Mouse (Mus musculus) hematopoietic stem cell, adult 5-6 weeks (primary cell): Measurements from ENCODE around the gene Cdh10. TPM values are rescaled to one million over a fixed set of nuclear protein-coding genes. Genes with fewer than 3 reads are reported as not detected.

Experiments used
- ATAC-seq, 2 experiments: fragments of 125-278 bp in 1 of 2; replicated peaks in 1 of 2; 2 replicates each; pipeline ENCODE4 v1.8.0; 2016 to 2017; ENCODE audit warnings: inconsistent platforms in 2 of 2, mild to moderate bottlenecking in 2 of 2, moderate number of reproducible peaks in 2 of 2, low read depth in 1 of 2, moderate TSS enrichment in 1 of 2; ENCODE audit not compliant: low FRiP score in 2 of 2, poor library complexity in 2 of 2, severe bottlenecking in 2 of 2, insufficient read depth in 1 of 2, low TSS enrichment in 1 of 2
- total RNA-seq: library from RNA; stranded (forward); fragments of 172-1452, 232-1000 nt; gene quantifications from 2 replicates; pipeline ENCODE4 v1.2.3, GENCODE M21; 2017

The Cdh10 gene
- not detected in 2 replicates for total RNA-seq

DNA sequence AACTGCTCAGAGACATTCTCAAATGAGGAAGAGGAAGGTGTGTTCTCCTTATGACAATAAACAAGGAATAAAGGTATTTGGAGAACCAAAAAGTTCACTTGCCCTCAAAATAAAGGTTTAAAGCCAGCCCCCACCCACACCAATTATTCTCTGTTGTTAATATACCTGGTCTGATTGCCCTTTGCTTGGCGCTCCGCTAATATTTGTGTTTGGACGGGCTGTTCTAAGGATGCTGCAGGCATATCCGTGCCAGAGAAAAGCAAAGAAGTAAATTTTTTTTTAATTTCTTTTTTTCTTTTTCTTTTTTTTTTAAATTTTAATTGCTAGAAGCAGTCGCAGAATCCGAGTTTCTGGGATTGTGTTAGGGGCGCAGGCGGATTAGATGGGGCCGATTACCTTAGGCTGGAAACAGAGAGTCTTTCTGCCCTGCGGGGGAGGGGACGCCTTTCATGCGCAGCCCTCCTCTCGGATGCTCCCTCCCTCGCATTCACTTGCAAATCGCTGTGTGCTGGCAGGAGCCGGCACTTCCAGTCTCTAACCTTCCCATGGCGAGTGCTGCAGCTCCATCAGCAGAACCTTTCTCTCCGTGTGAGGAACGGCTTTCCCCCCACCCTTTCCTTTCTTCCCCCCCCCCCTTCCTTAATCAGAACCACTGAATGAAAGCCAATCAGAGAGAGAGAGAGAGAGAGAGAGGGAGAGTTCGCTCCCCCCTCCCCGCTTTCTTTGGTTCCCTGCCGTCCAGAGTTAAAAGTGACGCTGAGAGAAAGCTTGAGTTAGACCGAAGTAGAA, at the start of gene Cdh10:
Cdh10 (plus strand) TSS at position 763 of the 789 bp plus-strand sequence.
- ATAC-seq: no peak

DNA sequence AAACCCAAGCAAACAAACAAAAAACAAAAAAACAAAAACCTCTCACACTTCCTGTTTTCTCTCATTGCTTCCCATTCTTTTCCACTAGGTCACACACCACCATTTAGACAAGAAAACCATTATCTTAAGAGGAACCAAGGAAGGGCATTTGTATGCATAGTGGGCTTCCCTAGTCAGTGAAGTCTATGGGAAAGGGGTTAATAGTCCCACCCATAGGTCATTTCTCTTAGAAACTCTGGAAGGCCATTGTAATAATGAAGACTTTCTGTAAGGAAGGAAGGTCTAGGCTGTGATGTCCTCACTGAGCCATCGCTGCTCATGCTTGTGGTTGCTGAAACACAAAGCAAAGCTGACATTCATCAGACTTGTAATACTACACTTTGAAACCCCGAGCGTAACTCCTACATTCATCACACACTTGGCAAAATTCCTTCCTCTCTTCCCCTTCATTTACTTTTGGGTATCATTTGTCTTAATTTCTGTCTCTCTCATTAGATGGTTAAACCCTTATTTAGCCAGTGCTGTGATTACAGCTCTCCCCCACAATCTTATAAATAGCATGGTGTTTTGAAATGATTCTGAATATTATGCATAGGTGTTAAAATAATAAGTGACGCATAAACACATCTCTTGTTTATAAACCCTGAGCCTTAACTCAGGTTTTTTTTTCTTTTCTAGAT, 9.5 kb upstream of the Cdh10 start:
- no peak for ATAC-seq

- ATAC-seq: no peak
Observed at GRCm38 (mm10) chr15:18817707-18818106, 1.0 kb upstream of the Cdh10 start.

GRCm38 (mm10) chr15:18820226-18820625, 1.5 kb downstream of the Cdh10 start:
- no peak for ATAC-seq

DNA sequence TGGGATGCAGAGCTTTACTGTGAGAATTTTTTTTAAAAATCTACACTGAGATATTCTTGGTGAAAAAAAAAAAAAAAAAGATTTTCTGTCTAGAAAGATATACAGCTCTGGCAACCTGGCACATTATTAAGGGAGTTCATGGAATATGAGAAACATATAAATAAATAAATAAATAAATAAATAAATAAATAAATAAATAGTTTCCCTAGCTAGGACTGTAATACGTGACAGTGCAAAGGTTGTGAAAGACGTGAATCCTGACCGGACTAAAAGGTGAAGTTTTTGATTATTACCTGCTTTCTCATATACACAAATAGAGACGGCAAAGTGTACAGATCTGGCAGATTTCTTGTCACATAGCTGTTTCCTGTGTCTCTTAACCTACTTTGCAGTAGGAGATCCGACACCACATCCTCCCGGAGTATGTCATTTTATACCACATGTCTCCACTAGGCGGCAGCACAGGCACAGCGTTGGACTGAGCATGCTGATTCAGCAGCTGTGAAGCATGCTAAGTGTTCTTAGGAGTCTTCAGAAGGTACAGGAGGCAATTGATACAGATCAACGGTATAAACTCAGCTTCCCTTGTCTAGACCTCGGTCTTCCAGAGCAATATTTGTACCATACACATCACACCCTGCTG, 2.5 kb downstream of the Cdh10 start:
- peak; percentile 87 to 93 for ATAC-seq

DNA sequence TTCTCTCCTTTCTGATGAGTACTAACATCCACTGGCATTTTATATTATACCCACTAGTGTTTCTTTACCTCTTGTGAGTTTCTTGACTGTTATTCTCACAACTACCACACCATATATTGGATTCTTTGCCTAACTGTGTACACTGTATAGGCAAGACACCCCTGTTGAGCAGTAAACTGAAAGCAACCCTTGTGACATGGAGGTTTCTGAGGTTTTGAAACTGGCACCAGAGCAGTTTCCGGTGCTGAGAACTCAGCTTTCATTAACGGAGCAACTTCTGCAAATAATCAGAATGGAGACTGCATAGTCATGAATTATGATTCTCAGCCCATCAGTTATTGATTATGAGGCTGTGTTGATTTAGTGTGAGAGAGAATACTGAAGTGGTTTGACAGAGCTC, 4.7 kb downstream of the Cdh10 start:
- peak; percentile 89 for ATAC-seq

- peak; percentile 48 to 80; a peak in 2 of 4 replicates for ATAC-seq
Observed at GRCm38 (mm10) chr15:18832263-18832662, 13.5 kb downstream of the Cdh10 start.

DNA sequence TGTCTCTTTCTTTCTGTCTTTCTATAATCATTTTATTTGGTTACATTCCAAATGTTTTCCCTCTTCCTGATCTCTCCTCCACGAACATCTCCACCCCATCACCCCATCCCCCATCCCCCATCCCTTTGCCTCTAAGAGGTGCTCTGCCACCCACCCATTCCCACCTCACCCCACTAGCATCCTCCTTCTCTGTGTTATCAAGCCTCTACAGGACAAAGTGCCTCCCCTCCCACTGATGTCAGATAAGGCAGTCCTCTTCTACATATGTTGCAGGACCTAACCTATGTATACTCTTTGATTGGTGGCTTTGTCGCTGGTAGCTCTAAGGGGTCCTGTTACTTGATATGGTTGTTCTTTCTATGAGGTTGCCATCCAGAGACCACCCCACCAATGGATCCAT, 23.0 kb downstream of the Cdh10 start:
- no peak for ATAC-seq

- no peak for ATAC-seq
Observed at GRCm38 (mm10) chr15:18844807-18845206, 26.1 kb downstream of the Cdh10 start.

GRCm38 (mm10) chr15:18850497-18850896, 31.8 kb downstream of the Cdh10 start:
- no peak for ATAC-seq

DNA sequence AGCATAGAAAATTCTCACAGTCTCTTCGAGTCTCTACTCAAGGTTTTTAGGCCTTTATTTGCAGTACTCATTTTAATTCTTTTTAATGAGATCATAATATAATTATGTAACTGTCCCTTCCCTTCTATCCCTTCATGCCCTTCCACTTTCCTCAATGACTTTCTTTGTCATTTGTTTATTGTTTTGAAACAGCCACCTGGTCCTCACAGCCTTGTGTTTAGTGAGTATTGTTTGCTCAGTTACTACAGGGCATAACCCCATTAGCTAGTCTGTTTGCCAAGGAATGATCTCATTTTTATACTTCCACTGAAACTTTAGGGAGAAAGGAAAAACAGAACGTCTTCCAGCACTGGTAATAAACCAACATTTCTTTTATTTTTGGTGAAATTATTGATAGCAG, 39.4 kb downstream of the Cdh10 start:
- no peak for ATAC-seq

- ATAC-seq: no peak
Observed at GRCm38 (mm10) chr15:18869871-18870270, 51.1 kb downstream of the Cdh10 start.

DNA sequence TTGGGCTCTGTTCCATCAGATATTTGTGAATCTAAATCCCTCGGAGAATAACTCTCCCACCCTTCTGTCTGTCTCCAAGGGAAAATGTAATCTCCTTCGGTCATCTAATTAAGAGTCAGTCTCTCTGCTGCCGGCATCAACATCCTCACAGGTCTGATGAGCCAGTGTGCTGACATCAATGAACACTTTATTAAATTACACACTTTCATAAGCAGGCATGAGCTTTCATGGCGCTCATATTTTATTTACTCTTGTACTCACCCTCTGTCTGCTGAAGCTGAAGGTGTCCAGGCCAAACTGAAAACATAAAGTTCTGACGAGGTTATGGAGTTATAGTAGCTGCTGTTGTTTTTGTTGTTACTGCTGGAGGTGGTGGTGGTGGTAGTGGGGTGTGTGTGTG, 62.7 kb downstream of the Cdh10 start:
- ATAC-seq: no peak

DNA sequence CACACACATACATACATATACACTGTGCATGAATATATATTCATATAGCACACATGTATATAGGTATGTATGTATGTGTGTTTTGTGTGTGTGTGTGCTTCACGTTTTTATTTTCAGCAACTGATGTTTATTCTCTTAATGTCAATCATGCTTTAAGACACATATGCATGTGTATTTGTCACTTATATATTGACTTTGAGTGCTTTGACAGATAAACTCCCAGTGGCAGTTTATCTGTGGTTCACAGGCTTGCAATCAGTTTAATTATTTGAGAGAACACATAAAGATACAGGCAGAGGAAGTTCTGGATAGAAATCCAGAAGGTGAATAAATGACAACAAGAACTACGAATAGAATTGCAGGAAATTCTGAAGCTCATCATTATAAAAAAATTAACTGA, 67.9 kb downstream of the Cdh10 start:
- no peak for ATAC-seq

DNA sequence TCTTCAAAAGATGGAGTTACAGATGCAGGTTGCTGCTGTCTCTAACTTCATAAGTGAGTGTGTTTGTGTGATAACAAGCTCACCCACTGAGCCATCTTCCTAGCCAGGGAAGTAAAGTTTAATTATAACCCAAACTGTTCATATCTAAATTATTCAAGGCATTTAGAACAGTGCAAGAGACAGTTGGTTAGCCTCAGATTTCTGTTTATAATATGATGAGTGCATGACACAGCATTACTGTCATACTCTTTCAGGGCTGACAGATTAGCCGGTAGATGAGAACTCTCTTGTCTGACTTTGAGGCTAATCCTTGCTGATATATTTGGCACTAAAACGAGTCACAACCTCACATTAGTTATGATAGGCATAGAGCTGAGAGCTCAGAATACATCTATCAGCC, 70.2 kb downstream of the Cdh10 start:
- no peak for ATAC-seq

DNA sequence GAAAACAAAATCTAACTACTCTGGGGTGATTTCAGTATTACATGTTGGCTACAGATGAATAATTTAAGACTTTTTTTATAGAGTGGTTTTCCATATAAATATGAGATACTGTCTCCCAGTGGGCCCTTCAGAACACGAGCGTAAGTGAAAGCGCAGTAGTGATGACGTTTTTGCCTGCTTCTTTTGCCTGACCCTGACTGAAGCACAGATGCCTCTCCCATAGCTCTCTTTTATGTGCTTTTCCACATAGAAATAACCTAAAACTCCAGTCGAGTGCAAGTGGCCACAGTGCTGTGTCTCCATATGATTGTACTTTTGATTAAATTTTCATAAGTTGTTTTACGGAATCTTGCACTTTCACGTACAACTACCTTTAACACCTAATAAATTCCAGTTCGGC, 71.6 kb downstream of the Cdh10 start:
- no peak for ATAC-seq

- no peak for ATAC-seq
Observed at GRCm38 (mm10) chr15:18900776-18901175, 82.0 kb downstream of the Cdh10 start.

DNA sequence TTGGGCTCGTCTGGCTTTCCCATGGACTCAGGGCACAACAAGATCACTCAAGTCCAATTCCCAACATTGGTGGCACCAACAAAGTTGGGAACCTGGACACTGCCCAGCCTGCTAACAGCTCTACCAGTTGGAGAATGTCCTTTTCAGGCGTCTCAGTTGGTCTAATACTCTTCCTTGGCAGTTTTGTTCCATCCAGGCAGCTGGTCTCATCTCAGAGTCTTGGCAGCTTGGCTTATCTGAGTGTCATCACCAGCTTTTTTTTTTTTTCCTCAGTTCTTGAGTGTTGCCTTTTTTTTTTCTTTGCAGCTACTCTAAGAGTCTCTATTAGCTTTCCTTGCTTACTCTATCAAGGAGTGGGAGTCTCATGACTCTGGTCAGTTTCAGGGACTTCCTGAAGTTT, 85.4 kb downstream of the Cdh10 start:
- no peak for ATAC-seq
